Mouse (Mus musculus) stomach, embryonic 16.5 days (tissue): ENCODE measurements around the gene Atp5mpl. TPM values are rescaled to one million over a fixed set of nuclear protein-coding genes. Genes with fewer than 3 reads are reported as not detected.

Experiments
- ATAC-seq: fragments of 200-750 bp; cut with Nextera tagmentation; 2 replicates; pipeline ENCODE4 v1.8.0; 2017; ENCODE audit warnings: moderate number of reproducible peaks, moderate TSS enrichment; ENCODE audit not compliant: insufficient read depth, low FRiP score
- H3K27ac ChIP-seq: fragments of 300-500 bp; sonication (generic); 2 replicates; pipeline ENCODE4 v1.5.1; 2014; ENCODE audit warnings: low read length
- H3K27me3 ChIP-seq: fragments of 300-500 bp; sonication (generic); 2 replicates; pipeline ENCODE4 v1.6.1; 2014; ENCODE audit warnings: low read length, control low read depth, mixed read lengths; ENCODE audit not compliant: control insufficient read depth, insufficient read depth
- H3K36me3 ChIP-seq: fragments of 300-500 bp; sonication (generic); 2 replicates; pipeline ENCODE4 v1.6.1; 2014; ENCODE audit warnings: low read length; ENCODE audit not compliant: control insufficient read depth, insufficient read depth
- H3K4me1 ChIP-seq: fragments of 300-500 bp; sonication (generic); 2 replicates; pipeline ENCODE4 v1.6.1; 2014; ENCODE audit warnings: low read length, control low read depth, mixed read lengths; ENCODE audit not compliant: control insufficient read depth, insufficient read depth
- H3K4me2 ChIP-seq: fragments of 300-500 bp; sonication (generic); 2 replicates; pipeline ENCODE4 v1.6.1; 2014; ENCODE audit warnings: low read depth, low read length, mixed read lengths
- H3K4me3 ChIP-seq: fragments of 300-500 bp; sonication (generic); replicated peaks from 2 replicates; pipeline ENCODE4 v1.5.1; 2014; ENCODE audit warnings: mild to moderate bottlenecking, low read length
- H3K9ac ChIP-seq: fragments of 300-500 bp; sonication (generic); 2 replicates; pipeline ENCODE4 v1.6.1; 2014; ENCODE audit warnings: low read length
- H3K9me3 ChIP-seq: fragments of 300-500 bp; sonication (generic); replicated peaks from 2 replicates; pipeline ENCODE4 v1.6.1; 2016; ENCODE audit warnings: low read length, control low read depth; ENCODE audit not compliant: control insufficient read depth
- WGBS: fragments of 180-500 bp; shearing (Covaris S2); extraction: QIAGEN DNeasy Blood & Tissue Kit; methylation state at CpG from one replicate; pipeline ENCODE4 v1.1.7; 2014; 5-methylcytosine and 5-hydroxymethylcytosine counted together
- polyA plus RNA-seq: library from polyadenylated mRNA; unstranded; fragments of >200 nt; fragmentation: Nextera tagmentation; extraction: Ambion mirVana; gene quantifications from 2 replicates; pipeline ENCODE4 v1.2.1, GENCODE M21; 2015

The Atp5mpl gene
- polyA plus RNA-seq, 1 experiment from 2014 or later: 711 TPM

DNA sequence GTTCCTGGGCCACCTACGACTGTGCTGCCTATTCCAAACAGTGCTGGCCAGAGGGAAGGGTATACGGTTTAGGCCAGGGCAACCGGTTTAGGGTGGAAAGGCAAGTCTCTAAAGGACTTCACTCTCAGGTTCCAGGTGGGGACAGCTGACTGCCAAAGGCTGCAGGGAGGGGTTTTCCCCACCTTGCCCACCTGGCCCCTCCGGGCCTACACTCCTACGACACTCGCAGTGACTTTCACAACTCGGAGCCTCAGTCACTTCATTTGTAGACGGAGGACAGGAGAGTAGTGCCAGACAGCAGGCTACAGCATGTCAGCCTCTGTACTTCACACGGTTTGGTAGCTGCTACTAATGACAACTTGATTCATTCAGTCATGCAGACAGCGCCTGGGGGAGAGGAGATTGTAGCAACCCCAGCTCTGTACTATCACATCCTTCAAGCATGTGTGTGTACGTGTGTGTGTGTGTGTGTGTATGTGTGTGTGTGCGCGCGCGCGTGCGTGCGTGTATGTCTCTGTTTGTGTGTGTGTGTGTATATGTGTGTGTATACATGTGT, 38.3 kb downstream of the Atp5mpl start:
- no peak for ATAC-seq
- H3K27ac ChIP-seq: peak overlapping the region; percentile 73
- no peaks in the 10 kb centered on the region for H3K36me3 ChIP-seq
- H3K9me3 ChIP-seq: no peaks in the 10 kb centered on the region
- no peaks in the 10 kb centered on the region for H3K27me3 ChIP-seq
- 74% methylated on average over 18 of the region's 18 CpGs for WGBS
- H3K4me1 ChIP-seq: peaks cover 32% of the 10 kb centered on the region
- H3K4me2 ChIP-seq: no peak overlapping the region
- no peak overlapping the region for H3K4me3 ChIP-seq
- 0 out of 2 replicates have a peak overlapping the region, but pooled peaks have one; percentile 23 for H3K9ac ChIP-seq

DNA sequence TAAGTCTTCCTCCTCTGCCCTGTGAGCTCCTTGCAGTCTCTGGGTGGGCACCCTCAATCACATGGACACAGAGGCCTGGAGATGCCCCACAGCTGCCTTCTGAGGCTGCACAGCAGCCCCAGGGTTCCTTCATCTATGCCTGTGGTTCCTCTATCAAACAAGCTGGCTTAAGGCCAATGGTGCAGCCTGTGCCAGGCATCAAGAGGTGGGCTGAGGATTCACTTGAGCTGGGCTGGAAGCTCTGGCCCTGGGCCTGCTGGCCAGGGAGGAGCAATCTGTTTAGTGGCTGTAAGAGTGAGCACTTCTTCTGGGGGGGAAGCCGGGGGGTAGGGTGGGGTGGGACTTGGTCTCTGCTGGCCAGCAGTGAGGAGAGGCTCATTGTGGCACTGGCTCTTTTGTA, 39.4 kb downstream of the Atp5mpl start:
- 73% methylated on average over 1 of the region's 1 CpGs for WGBS
- Histone ChIP-seq H3K27ac (no peak overlapping the region; the same call in 1 of the 2 replicates), H3K27me3 (no peaks in the 10 kb centered on the region), H3K9me3 (no peaks in the 10 kb centered on the region), H3K36me3 (no peaks in the 10 kb centered on the region), H3K4me3 (no peak overlapping the region), H3K9ac (peak overlapping the region; percentile 16; the same call in 1 of the 2 replicates), H3K4me1 (peaks cover 22% of the 10 kb centered on the region), H3K4me2 (no peak overlapping the region)
- ATAC-seq: peak; percentile 71; the same call in 1 of the 2 replicates

DNA sequence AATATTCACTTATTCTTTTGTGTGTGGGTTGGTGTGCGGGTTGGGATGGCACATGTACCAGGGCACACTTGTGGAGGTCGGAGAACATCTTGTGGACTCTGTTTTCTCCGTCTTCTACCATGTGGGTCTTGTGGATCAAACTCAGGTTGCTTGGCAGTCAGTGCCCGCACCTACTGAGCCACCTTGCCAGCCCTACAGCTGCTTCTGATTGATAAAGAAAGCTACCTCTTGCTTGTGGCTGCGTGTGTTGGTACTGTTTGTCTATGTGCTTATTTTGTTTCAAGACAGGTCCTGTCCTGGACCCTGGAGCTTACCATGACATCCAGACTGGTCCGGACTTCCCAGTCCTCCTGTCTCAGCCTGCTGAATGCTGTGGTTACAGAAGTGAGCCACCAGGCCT, 43.7 kb downstream of the Atp5mpl start:
- 85% methylated on average over 6 of the region's 6 CpGs for WGBS
- H3K27me3 ChIP-seq: no peaks in the 10 kb centered on the region
- no peak overlapping the region for H3K27ac ChIP-seq
- H3K36me3 ChIP-seq: no peaks in the 10 kb centered on the region
- H3K4me2 ChIP-seq: no peak overlapping the region
- no peak for ATAC-seq
- H3K9me3 ChIP-seq: no peaks in the 10 kb centered on the region
- H3K9ac ChIP-seq: no peak overlapping the region
- H3K4me1 ChIP-seq: peaks cover 13% of the 10 kb centered on the region; the same call in 1 of the 2 replicates
- H3K4me3 ChIP-seq: no peak overlapping the region

DNA sequence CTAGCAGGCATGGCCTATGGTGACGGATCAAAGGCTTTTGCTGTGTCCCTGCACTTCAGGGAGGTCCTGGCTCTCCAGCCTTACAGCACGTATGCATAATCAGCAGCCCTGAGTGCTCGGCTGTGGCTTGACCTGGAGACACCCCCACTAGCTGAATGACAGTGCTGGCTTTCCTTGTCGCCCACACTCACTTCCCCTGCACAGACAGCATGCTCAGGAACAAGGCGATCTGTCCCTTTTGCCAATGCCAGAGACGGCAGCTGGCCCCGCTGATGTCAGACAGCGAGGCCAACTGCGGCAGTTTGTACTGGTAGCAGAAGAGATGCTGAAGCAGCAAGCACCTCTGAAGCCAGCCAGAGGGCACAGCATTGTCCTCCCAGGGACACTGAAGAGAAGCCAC, 46.7 kb downstream of the Atp5mpl start:
- no peaks in the 10 kb centered on the region for H3K9me3 ChIP-seq
- H3K4me1 ChIP-seq: 0 out of 2 replicates have a peak, but pooled peaks cover 10% of the 10 kb centered on the region
- no peaks in the 10 kb centered on the region for H3K36me3 ChIP-seq
- H3K27ac ChIP-seq: no peak overlapping the region
- no peak overlapping the region for H3K9ac ChIP-seq
- no peaks in the 10 kb centered on the region for H3K27me3 ChIP-seq
- no peak overlapping the region for H3K4me3 ChIP-seq
- no peak for ATAC-seq
- no peak overlapping the region for H3K4me2 ChIP-seq
- WGBS: 49% methylated on average over 9 of the region's 9 CpGs

DNA sequence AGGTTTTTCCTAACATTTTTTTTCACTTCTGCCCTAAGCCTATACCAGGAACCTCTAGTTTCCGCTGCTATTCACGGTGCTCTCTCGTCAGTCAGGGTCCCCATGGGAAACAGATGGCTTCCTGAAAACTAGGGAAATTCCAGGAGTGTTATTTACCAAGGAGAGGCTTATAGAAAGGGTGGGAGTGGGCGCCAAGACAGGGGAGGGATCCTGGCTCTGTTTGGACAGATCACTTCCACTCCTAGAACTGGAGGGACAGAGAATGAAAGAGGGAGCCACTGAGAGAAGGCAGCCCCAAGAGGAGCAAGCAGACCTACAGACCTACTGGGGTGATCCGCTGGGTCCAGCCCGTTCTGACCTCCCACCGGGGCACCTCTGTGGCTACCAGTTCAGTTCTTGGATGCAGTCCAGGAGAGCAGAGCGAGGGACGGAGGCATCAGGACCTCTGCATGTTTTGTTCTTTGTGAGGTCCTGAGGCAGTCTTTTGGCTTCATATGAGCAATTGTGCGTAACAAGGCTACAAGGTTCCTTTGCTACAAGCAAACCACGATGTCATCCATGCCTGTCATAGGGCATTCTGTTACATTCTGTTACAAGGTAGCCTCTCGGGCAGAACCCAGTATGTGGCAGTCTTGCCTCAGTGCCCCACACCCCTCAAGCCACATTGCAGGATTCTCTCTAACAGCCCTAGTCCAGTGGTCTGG, 50.1 kb downstream of the Atp5mpl start:
- Histone ChIP-seq H3K27ac (peak overlapping the region; percentile 46; the same call in 1 of the 2 replicates), H3K9ac (peak overlapping the region; percentile 20; the same call in 1 of the 2 replicates), H3K4me3 (no peak overlapping the region), H3K4me2 (no peak overlapping the region), H3K27me3 (no peaks in the 10 kb centered on the region), H3K4me1 (0 out of 2 replicates have a peak, but pooled peaks cover 10% of the 10 kb centered on the region), H3K36me3 (no peaks in the 10 kb centered on the region), H3K9me3 (no peaks in the 10 kb centered on the region)
- 42% methylated on average over 12 of the region's 12 CpGs for WGBS
- ATAC-seq: no peak

DNA sequence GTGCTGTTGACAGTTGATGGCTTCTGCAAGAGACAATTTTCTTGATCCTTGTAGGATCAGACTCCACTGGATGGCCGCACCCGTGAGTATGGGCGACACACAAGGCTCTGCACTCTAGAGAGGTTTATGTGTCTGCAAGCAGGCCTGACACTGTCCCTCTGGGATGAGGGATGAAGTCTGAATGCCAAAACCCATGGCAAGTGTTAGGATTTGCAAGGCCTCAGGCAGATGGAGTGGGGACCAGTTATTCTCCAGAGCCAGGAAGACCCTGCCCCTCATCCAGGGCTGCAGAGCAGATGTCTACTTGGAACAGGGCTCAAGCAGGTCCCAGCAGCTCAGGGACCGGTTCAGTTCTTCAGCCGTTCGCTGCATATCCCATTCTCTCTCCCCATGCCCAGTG, 51.0 kb downstream of the Atp5mpl start:
- Histone ChIP-seq H3K4me3 (no peak overlapping the region), H3K9ac (no peak overlapping the region), H3K4me1 (0 out of 2 replicates have a peak, but pooled peaks cover 10% of the 10 kb centered on the region), H3K27me3 (no peaks in the 10 kb centered on the region), H3K36me3 (no peaks in the 10 kb centered on the region), H3K4me2 (no peak overlapping the region), H3K9me3 (no peaks in the 10 kb centered on the region), H3K27ac (peak overlapping the region; percentile 27; the same call in 1 of the 2 replicates)
- WGBS: 87% methylated on average over 6 of the region's 6 CpGs
- no peak for ATAC-seq

DNA sequence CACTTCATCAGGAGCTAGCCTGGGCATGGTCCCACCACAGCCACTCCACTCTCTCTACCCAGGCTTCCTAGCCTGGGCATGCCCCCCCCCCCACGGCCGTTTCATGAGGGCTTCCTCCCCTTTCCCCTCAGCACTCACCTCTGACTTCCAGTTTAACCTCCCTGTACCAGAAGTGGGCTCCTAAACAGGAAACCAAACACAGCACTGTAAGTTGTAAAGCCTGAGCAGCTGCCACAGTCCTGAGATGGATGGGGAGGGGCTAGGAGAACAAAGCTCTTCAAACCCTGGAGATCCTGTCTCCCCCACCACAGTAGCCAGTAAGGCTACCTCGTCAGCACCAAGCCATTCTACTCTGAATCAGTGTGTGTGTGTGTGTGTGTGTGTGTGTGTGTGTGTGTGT, 52.7 kb downstream of the Atp5mpl start:
- Histone ChIP-seq H3K9ac (no peak overlapping the region), H3K4me3 (no peak overlapping the region), H3K27ac (0 out of 2 replicates have a peak overlapping the region, but pooled peaks have one; percentile 3), H3K27me3 (no peaks in the 10 kb centered on the region), H3K4me2 (no peak overlapping the region), H3K36me3 (no peaks in the 10 kb centered on the region), H3K4me1 (0 out of 2 replicates have a peak, but pooled peaks cover 10% of the 10 kb centered on the region), H3K9me3 (no peaks in the 10 kb centered on the region)
- no peak for ATAC-seq
- WGBS: 22% methylated on average over 3 of the region's 3 CpGs

DNA sequence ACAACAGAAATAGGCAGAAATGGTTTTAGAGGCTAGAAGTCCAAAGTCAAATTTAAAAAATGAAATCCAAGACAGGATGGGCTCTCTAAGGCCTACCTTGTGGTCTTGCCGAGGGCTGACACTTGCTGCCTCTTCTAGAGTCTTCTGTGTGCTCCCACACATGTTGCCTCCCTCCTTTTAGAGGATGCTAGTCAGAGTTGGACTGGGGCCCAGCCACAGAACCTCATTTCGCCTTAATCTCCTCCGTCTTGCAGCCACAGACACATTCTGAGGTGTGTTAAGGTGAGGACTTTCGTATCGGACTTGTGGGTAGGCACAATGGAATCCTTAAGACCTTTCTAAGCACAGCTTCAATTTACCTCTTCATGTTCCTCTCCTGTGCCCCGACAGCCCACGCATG, 54.0 kb downstream of the Atp5mpl start:
- ATAC-seq: no peak
- H3K27ac ChIP-seq: no peak overlapping the region

DNA sequence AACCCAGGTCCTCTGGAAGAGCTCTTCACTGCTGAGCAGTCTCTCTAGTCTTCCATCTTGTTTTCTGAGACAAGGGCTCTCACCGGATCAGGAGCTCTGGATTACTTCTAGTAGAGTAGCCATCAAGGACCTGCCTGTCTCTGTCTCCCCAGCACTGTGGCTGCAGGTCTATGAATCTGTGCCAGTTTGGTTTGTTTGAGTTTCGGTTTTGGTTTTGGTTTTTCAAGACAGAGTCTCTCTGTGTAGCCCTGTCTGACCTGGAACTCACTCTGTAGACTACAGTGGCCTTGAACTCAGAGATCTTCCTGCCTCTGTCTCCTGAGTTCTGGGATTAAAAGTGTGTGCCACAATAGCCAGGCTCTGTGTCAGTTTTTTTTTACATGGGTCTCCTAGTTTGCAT, 55.0 kb downstream of the Atp5mpl start:
- Histone ChIP-seq H3K9me3 (no peaks in the 10 kb centered on the region), H3K9ac (no peak overlapping the region), H3K4me1 (peaks cover 17% of the 10 kb centered on the region; the same call in 1 of the 2 replicates), H3K36me3 (no peaks in the 10 kb centered on the region), H3K4me2 (no peak overlapping the region), H3K27me3 (no peaks in the 10 kb centered on the region), H3K27ac (no peak overlapping the region), H3K4me3 (no peak overlapping the region)
- WGBS: 89% methylated on average over 2 of the region's 2 CpGs
- no peak for ATAC-seq

More for the DNA sequence above, 54.0 kb downstream of the Atp5mpl start:
- 81% methylated on average over 7 of the region's 7 CpGs for WGBS
- H3K27me3 ChIP-seq: no peaks in the 10 kb centered on the region
- no peak overlapping the region for H3K9ac ChIP-seq
- no peaks in the 10 kb centered on the region for H3K9me3 ChIP-seq
- H3K4me2 ChIP-seq: no peak overlapping the region
- H3K36me3 ChIP-seq: no peaks in the 10 kb centered on the region
- H3K4me1 ChIP-seq: 0 out of 2 replicates have a peak, but pooled peaks cover 13% of the 10 kb centered on the region
- no peak overlapping the region for H3K4me3 ChIP-seq
